In the genomic region with DNA sequence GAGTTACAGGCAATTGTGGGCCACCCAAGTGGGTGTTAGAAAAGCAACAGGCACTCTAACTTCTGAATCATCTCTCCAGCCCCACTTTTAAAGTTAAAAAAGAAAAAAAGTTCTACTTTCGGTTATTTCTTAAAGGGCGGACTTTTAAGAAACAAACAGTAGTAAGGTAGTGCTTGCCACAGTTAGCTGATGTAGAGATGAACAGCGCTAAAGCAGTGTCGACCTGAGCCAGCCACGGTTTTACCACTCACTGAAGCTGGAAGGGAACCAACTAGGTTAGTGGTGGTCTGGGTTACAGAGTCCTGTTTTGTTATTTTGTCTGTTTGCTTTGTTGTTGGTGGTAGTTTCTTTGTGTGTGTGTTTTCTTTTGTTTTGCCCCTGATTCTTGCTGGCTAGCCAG, we compare ENCODE assay signal across 31 mouse cellular contexts. TPM values are rescaled to one million over a fixed set of nuclear protein-coding genes. Genes with fewer than 3 reads are reported as not detected.
DNase-seq lines count a peak whose midpoint lies in the region; ATAC-seq and TF ChIP-seq lines count a peak whose summit lies in the region.
"Had no signal": no experiment of that assay in that cellular context is flagged by ENCODE, and none has a peak within 500 bp of the region (broad histone marks: within the 10 kb centered on the region; RNA-seq: fewer than 3 reads in every experiment).

No protein-coding gene starts in this region.

- no peaks in the 10 kb centered on the region for H3K27me3 ChIP-seq in heart, adult 2 months (ENCODE audit: control insufficient read depth, insufficient read depth, low read length)
- H3K27me3 ChIP-seq: CH12.LX; embryonic facial prominence, embryonic 13.5 days; embryonic facial prominence, embryonic 15.5 days; forebrain, embryonic 13.5 days; forebrain, embryonic 15.5 days; Patski had no signal

- H3K4me3 ChIP-seq in heart, adult 2 months: no peak overlapping the region
- H3K4me3 ChIP-seq: embryonic facial prominence, embryonic 13.5 days; embryonic facial prominence, embryonic 15.5 days; erythroblast, embryonic 14.5 days; forebrain, embryonic 10.5 days; forebrain, embryonic 13.5 days; forebrain, embryonic 15.5 days had no signal

- TF ChIP-seq CTCF in heart, adult 2 months (IDR thresholded peaks at IDR 0.05): no peak

- H3K36me3 ChIP-seq in heart, adult 2 months (ENCODE audit: control insufficient read depth, insufficient read depth, low read length): no peaks in the 10 kb centered on the region
- H3K36me3 ChIP-seq: embryonic facial prominence, embryonic 13.5 days; embryonic facial prominence, embryonic 15.5 days; forebrain, embryonic 10.5 days; forebrain, embryonic 15.5 days; G1E had no signal

- no peak overlapping the region for H3K27ac ChIP-seq in heart, adult 2 months
- H3K27ac ChIP-seq: embryonic facial prominence, embryonic 13.5 days; embryonic facial prominence, embryonic 15.5 days; forebrain, embryonic 10.5 days; forebrain, embryonic 13.5 days; forebrain, embryonic 15.5 days had no signal

- no peaks in the 10 kb centered on the region for H3K79me2 ChIP-seq in heart, adult 2 months (replicated peaks; ENCODE audit: control insufficient read depth, insufficient read depth, low read length)

- peak; percentile 40 for ATAC-seq in activated CD4-positive, CD25-positive, alpha-beta regulatory T cell, adult 4 months
- peak; percentile 60 for ATAC-seq in inflammation-experienced regulatory T-cells, adult 6 months
- ATAC-seq: forebrain, embryonic 13.5 days; forebrain, embryonic 15.5 days; forebrain, postnatal 0 days; Patski had no signal

- no peaks in the 10 kb centered on the region for H3K4me1 ChIP-seq in heart, adult 2 months (ENCODE audit: control insufficient read depth, insufficient read depth, low read length)
- H3K4me1 ChIP-seq: embryonic facial prominence, embryonic 13.5 days; embryonic facial prominence, embryonic 15.5 days; forebrain, embryonic 10.5 days; forebrain, embryonic 13.5 days; forebrain, embryonic 15.5 days had no signal

- DNase-seq in heart, adult 11 months: peak; percentile 33
- no peak for DNase-seq in heart, adult 2 months
- no peak for DNase-seq in left cerebral cortex, postnatal 4 days
- DNase-seq in frontal cortex, adult 2 months (ENCODE audit: extremely low spot score in 1 of 2, low spot score in 1 of 2): no peak
- DNase-seq: adrenal gland, adult 2 months; adrenal gland, postnatal 10 days; adrenal gland, postnatal 25 days; B cell, adult 2 months; cerebellum, adult 11 months; cerebellum, adult 18-20 months; cerebellum, adult 8-10 months; cerebellum, adult 9-11 months; cerebellum, postnatal 14 days; cerebellum, postnatal 36 days; embryo, embryonic 11 days; forebrain, postnatal 0 days had no signal

- no peak for TF ChIP-seq EP300 in heart, adult 2 months (IDR thresholded peaks at IDR 0.05; ENCODE audit: insufficient read depth, low read depth, low read length)

- TF ChIP-seq POLR2A in heart, adult 2 months (IDR thresholded peaks at IDR 0.05; ENCODE audit: insufficient read depth, low read depth, low read length): no peak

- intact Hi-C loops in heart, adult 2 months (cut with DNase I): no loop called here
- intact Hi-C loops in left cerebral cortex, postnatal 4 days (cut with DNase I): no loop called here

- no peak overlapping the region for H3K9ac ChIP-seq in heart, adult 2 months (ENCODE audit: low read depth, low read length)
- H3K9ac ChIP-seq: embryonic facial prominence, embryonic 13.5 days; embryonic facial prominence, embryonic 15.5 days; forebrain, embryonic 13.5 days; forebrain, embryonic 15.5 days; forebrain, postnatal 0 days had no signal

- 80% methylated on average over 5 of the region's 5 CpGs for WGBS in heart, adult 2 months

RNA-seq across cellular contexts. Expression of a gene that starts 8.8 kb away (rescaled TPM):
- total RNA-seq in heart, adult 2 months (2021): not detected
- not detected in 2 replicates for polyA plus RNA-seq in heart, adult 2 months (2012; rRNA removed)
- not detected for polyA plus RNA-seq in activated CD4-positive, CD25-positive, alpha-beta regulatory T cell, adult 4 months (2017; shearing (Covaris generic))
- not detected for polyA plus RNA-seq in inflammation-experienced regulatory T-cells, adult 6 months (2017; shearing (Covaris generic))
- total RNA-seq in left cerebral cortex, postnatal 4 days (2021): not detected
- polyA plus RNA-seq in frontal cortex, adult 2 months (2012; rRNA removed): not detected in 2 replicates
- total RNA-seq: adrenal gland, adult 2 months; adrenal gland, postnatal 10 days; adrenal gland, postnatal 25 days; adrenal gland, postnatal 4 days; CH12.LX; common myeloid progenitor, adult 5-6 weeks; forebrain, postnatal 0 days; G1E had no signal
- polyA plus RNA-seq: adrenal gland, adult 2 months; brain, embryonic 14.5 days; embryonic facial prominence, embryonic 11.5 days; embryonic facial prominence, embryonic 13.5 days; erythroblast, embryonic 14.5 days; forebrain, embryonic 10.5 days; forebrain, embryonic 13.5 days; forebrain, embryonic 15.5 days; forebrain, postnatal 0 days; G1E; Patski had no signal
